Mouse (Mus musculus) monocyte, adult 5-6 weeks (primary cell): ENCODE measurements around the gene Catsper1. TPM values are rescaled to one million over a fixed set of nuclear protein-coding genes. Genes with fewer than 3 reads are reported as not detected.
"Not testable (repeated sequence)": the region's sequence is repeated elsewhere in the genome, so short reads cannot be mapped to it uniquely, and the experiment has no call there.

Experiments used
- ATAC-seq: fragments of 153-309, 156-312 bp; replicated peaks from 2 replicates; pipeline ENCODE4 v1.8.0; 2017; ENCODE audit warnings: mild to moderate bottlenecking; ENCODE audit not compliant: low TSS enrichment, insufficient number of reproducible peaks, severe bottlenecking, poor library complexity, low FRiP score
- total RNA-seq: library from RNA; stranded (forward); fragments of 200-1000, 200-491, 200-594 nt; gene quantifications from 3 replicates; pipeline ENCODE4 v1.2.3, GENCODE M21; 2017

The Catsper1 gene
- total RNA-seq, 1 experiment from 2014 or later, result not detected

GRCm38 (mm10) chr19:5348526-5349501 lies 13.3 kb downstream of the Catsper1 start:
- 0 out of 2 replicates have a peak, but pooled peaks have one; percentile 41 for ATAC-seq

- not testable (repeated sequence) for ATAC-seq
These were observed 13.9 kb downstream of the Catsper1 start, which contains the start of gene Cst6 for GRCm38 (mm10) chr19:5349502-5349873. TSS of gene Cst6 (minus strand) at chr19:5349574.

- ATAC-seq, result no peak
These were observed 18.1 kb downstream of the Catsper1 start for GRCm38 (mm10) chr19:5353609-5354008.

GRCm38 (mm10) chr19:5356080-5356479 lies 20.5 kb downstream of the Catsper1 start:
- no peak for ATAC-seq

- ATAC-seq, result no peak
These were observed 26.6 kb downstream of the Catsper1 start for GRCm38 (mm10) chr19:5362186-5362585.

GRCm38 (mm10) chr19:5364124-5364523 lies 28.6 kb downstream of the Catsper1 start:
- no peak for ATAC-seq

- no peak for ATAC-seq
These were observed 30.2 kb downstream of the Catsper1 start for GRCm38 (mm10) chr19:5365751-5366150.

- ATAC-seq, result peak; percentile 78
These were observed 30.9 kb downstream of the Catsper1 start, which contains the start of gene Eif1ad for GRCm38 (mm10) chr19:5366175-5367052. TSS of gene Eif1ad (plus strand) at chr19:5366741.

- no peak for ATAC-seq
These were observed 31.5 kb downstream of the Catsper1 start, which contains the start of gene Banf1 for GRCm38 (mm10) chr19:5367053-5367359. TSS of gene Banf1 (minus strand) at chr19:5367168.

- ATAC-seq, result no peak
These were observed 31.9 kb downstream of the Catsper1 start for GRCm38 (mm10) chr19:5367455-5367854.

- no peak for ATAC-seq
These were observed 35.4 kb downstream of the Catsper1 start for GRCm38 (mm10) chr19:5370932-5371331.

GRCm38 (mm10) chr19:5372724-5373123 lies 37.2 kb downstream of the Catsper1 start:
- no peak for ATAC-seq

GRCm38 (mm10) chr19:5374177-5374576 lies 38.6 kb downstream of the Catsper1 start:
- no peak for ATAC-seq

- ATAC-seq, result no peak
These were observed 39.2 kb downstream of the Catsper1 start for GRCm38 (mm10) chr19:5374748-5375147.

- ATAC-seq, result no peak
These were observed 41.9 kb downstream of the Catsper1 start for GRCm38 (mm10) chr19:5377446-5377845.

- ATAC-seq, result no peak
These were observed 47.8 kb downstream of the Catsper1 start for GRCm38 (mm10) chr19:5383326-5383725.

GRCm38 (mm10) chr19:5384715-5385114 lies 49.2 kb downstream of the Catsper1 start:
- no peak for ATAC-seq

- ATAC-seq, result no peak
These were observed 52.5 kb downstream of the Catsper1 start for GRCm38 (mm10) chr19:5388011-5388441.

GRCm38 (mm10) chr19:5388588-5389242 lies 53.2 kb downstream of the Catsper1 start, which contains the start of gene Sart1:
TSS of gene Sart1 (minus strand) at chr19:5388703.
- peak; percentile 95 for ATAC-seq
